Mouse (Mus musculus) spleen, adult 2 months (tissue): ENCODE measurements around the gene Exoc3.

ENCODE experiments used
- CTCF ChIP-seq: fragments of 200-500 bp; IDR thresholded peaks from 2 replicates; pipeline ENCODE4 v1.5.1; 2011; ENCODE audit warnings: mild to moderate bottlenecking, inconsistent platforms; ENCODE audit not compliant: insufficient read depth, insufficient read length, insufficient replicate concordance; ENCODE audit errors: extremely low read depth
- POLR2A ChIP-seq: fragments of 200-500 bp; IDR thresholded peaks from 2 replicates; pipeline ENCODE4 v1.6.1; 2011; ENCODE audit warnings: low read depth, low read length, inconsistent platforms

DNA sequence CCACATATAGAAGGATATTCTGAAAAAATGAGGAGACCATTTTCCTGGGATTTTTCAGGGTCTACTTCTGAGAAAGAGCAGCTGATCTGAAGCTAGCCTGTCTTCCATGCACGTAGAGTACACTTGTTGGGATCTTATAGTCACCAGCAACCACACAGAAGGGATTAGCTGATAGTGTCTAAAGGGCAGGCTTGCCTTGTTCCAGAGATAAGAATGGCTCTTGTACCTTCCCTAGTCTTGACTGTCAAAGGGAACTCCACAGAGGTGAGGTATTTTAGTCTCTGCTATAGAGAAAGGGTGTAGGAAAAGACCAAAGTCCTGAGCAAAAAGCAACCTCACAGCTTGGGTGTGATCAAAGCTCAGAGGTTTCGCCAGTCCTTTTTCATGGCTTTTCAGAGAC lies 61.2 kb downstream of the Exoc3 start:
- TF ChIP-seq CTCF (no peak), POLR2A (no peak)
